Mouse (Mus musculus): ENCODE results near the gene Mrrf. TPM values are rescaled to one million over a fixed set of nuclear protein-coding genes. Genes with fewer than 3 reads are reported as not detected.
"Not testable (repeated sequence)": the region's sequence is repeated elsewhere in the genome, so short reads cannot be mapped to it uniquely, and the experiment has no call there.

Gene Mrrf
- polyA plus RNA-seq, 1 experiment from 2014 or later: 24.2 TPM

GRCm38 (mm10) chr2:36157461-36157860 is 21.3 kb downstream of the Mrrf start:
- no peak overlapping the region for H3K27ac ChIP-seq
- peaks cover 46% of the 10 kb centered on the region for H3K36me3 ChIP-seq (replicated peaks)
- no peaks in the 10 kb centered on the region for H3K4me1 ChIP-seq
- no peak for DNase-seq (ENCODE audit: extremely low spot score, low spot score)
- no peaks in the 10 kb centered on the region for H3K27me3 ChIP-seq (ENCODE audit: poor library complexity, severe bottlenecking)
- H3K4me3 ChIP-seq: no peak overlapping the region
- 81% methylated on average over 1 of the region's 1 CpGs for WGBS
- no peaks in the 10 kb centered on the region for H3K9me3 ChIP-seq

GRCm38 (mm10) chr2:36159336-36159735 is 23.1 kb downstream of the Mrrf start:
- Histone ChIP-seq H3K27me3 (ENCODE audit: poor library complexity, severe bottlenecking) (no peaks in the 10 kb centered on the region), H3K36me3 (replicated peaks) (peaks cover 34% of the 10 kb centered on the region), H3K4me1 (no peaks in the 10 kb centered on the region), H3K27ac (no peak overlapping the region), H3K4me3 (no peak overlapping the region), H3K9me3 (no peaks in the 10 kb centered on the region)
- 86% methylated on average over 4 of the region's 4 CpGs for WGBS
- no peak for DNase-seq (ENCODE audit: extremely low spot score, low spot score)

- H3K4me3 ChIP-seq: no peak overlapping the region
- H3K36me3 ChIP-seq (replicated peaks): peaks cover 6% of the 10 kb centered on the region; the same call in 1 of the 2 replicates
- H3K27me3 ChIP-seq (ENCODE audit: poor library complexity, severe bottlenecking): no peaks in the 10 kb centered on the region
- DNase-seq (ENCODE audit: extremely low spot score, low spot score): no peak
- no peaks in the 10 kb centered on the region for H3K9me3 ChIP-seq
- WGBS: 94% methylated on average over 1 of the region's 1 CpGs
- H3K27ac ChIP-seq: no peak overlapping the region
- H3K4me1 ChIP-seq: no peaks in the 10 kb centered on the region; the same call in 1 of the 2 replicates
Measured at GRCm38 (mm10) chr2:36167990-36168618, 31.9 kb downstream of the Mrrf start.

GRCm38 (mm10) chr2:36169176-36169575 is 33.0 kb downstream of the Mrrf start:
- Histone ChIP-seq H3K9me3 (no peaks in the 10 kb centered on the region), H3K4me3 (no peak overlapping the region), H3K36me3 (replicated peaks) (peaks cover 5% of the 10 kb centered on the region; the same call in 1 of the 2 replicates), H3K27ac (no peak overlapping the region), H3K27me3 (ENCODE audit: poor library complexity, severe bottlenecking) (no peaks in the 10 kb centered on the region), H3K4me1 (no peaks in the 10 kb centered on the region; the same call in 1 of the 2 replicates)
- no peak for DNase-seq (ENCODE audit: extremely low spot score, low spot score)
- WGBS: 86% methylated on average over 4 of the region's 4 CpGs

GRCm38 (mm10) chr2:36172136-36172535 is 35.9 kb downstream of the Mrrf start:
- no peaks in the 10 kb centered on the region for H3K9me3 ChIP-seq
- WGBS: 86% methylated on average over 4 of the region's 4 CpGs
- peaks cover under 1% of the 10 kb centered on the region for H3K36me3 ChIP-seq (replicated peaks)
- no peaks in the 10 kb centered on the region for H3K27me3 ChIP-seq (ENCODE audit: poor library complexity, severe bottlenecking)
- no peaks in the 10 kb centered on the region; the same call in 1 of the 2 replicates for H3K4me1 ChIP-seq
- no peak overlapping the region for H3K4me3 ChIP-seq
- DNase-seq (ENCODE audit: extremely low spot score, low spot score): no peak
- no peak overlapping the region for H3K27ac ChIP-seq

GRCm38 (mm10) chr2:36172574-36172973 is 36.4 kb downstream of the Mrrf start:
- Histone ChIP-seq H3K9me3 (no peaks in the 10 kb centered on the region), H3K4me3 (no peak overlapping the region), H3K36me3 (replicated peaks) (peaks cover 5% of the 10 kb centered on the region), H3K4me1 (no peaks in the 10 kb centered on the region; the same call in 1 of the 2 replicates), H3K27me3 (ENCODE audit: poor library complexity, severe bottlenecking) (no peaks in the 10 kb centered on the region), H3K27ac (no peak overlapping the region)
- no peak for DNase-seq (ENCODE audit: extremely low spot score, low spot score)
- 94% methylated on average over 3 of the region's 3 CpGs for WGBS

- Histone ChIP-seq H3K9me3 (no peaks in the 10 kb centered on the region), H3K4me1 (no peaks in the 10 kb centered on the region), H3K27ac (no peak overlapping the region), H3K4me3 (no peak overlapping the region), H3K36me3 (replicated peaks) (peaks cover 17% of the 10 kb centered on the region), H3K27me3 (ENCODE audit: poor library complexity, severe bottlenecking) (no peaks in the 10 kb centered on the region)
- 69% methylated on average over 3 of the region's 3 CpGs for WGBS
- DNase-seq (ENCODE audit: extremely low spot score, low spot score): no peak
Measured at GRCm38 (mm10) chr2:36179487-36179886, 43.3 kb downstream of the Mrrf start.

- not testable (repeated sequence) for H3K27ac ChIP-seq; DNase-seq (ENCODE audit: extremely low spot score, low spot score); H3K9me3 ChIP-seq; H3K4me3 ChIP-seq; H3K27me3 ChIP-seq (ENCODE audit: poor library complexity, severe bottlenecking); H3K4me1 ChIP-seq
- H3K36me3 ChIP-seq (replicated peaks): peaks cover 17% of the 10 kb centered on the region
- WGBS: 91% methylated on average over 4 of the region's 4 CpGs
Measured at GRCm38 (mm10) chr2:36181587-36182368, 45.6 kb downstream of the Mrrf start.

- Histone ChIP-seq H3K27me3 (ENCODE audit: poor library complexity, severe bottlenecking) (no peaks in the 10 kb centered on the region), H3K4me1 (no peaks in the 10 kb centered on the region), H3K36me3 (replicated peaks) (peaks cover 6% of the 10 kb centered on the region; the same call in 1 of the 2 replicates), H3K27ac (no peak overlapping the region), H3K4me3 (no peak overlapping the region), H3K9me3 (no peaks in the 10 kb centered on the region)
- DNase-seq (ENCODE audit: extremely low spot score, low spot score): no peak
- WGBS: 88% methylated on average over 2 of the region's 2 CpGs
Measured at GRCm38 (mm10) chr2:36183278-36183677, 47.1 kb downstream of the Mrrf start.

- H3K4me3 ChIP-seq: no peak overlapping the region
- no peak for DNase-seq (ENCODE audit: extremely low spot score, low spot score)
- no peak overlapping the region for H3K27ac ChIP-seq
- WGBS: 94% methylated on average over 2 of the region's 2 CpGs
- peaks cover 7% of the 10 kb centered on the region; the same call in 1 of the 2 replicates for H3K36me3 ChIP-seq (replicated peaks)
- no peaks in the 10 kb centered on the region for H3K4me1 ChIP-seq
- H3K9me3 ChIP-seq: no peaks in the 10 kb centered on the region
- H3K27me3 ChIP-seq (ENCODE audit: poor library complexity, severe bottlenecking): no peaks in the 10 kb centered on the region
Measured at GRCm38 (mm10) chr2:36184192-36184591, 48.0 kb downstream of the Mrrf start.

- peaks cover 3% of the 10 kb centered on the region; the same call in 1 of the 2 replicates for H3K36me3 ChIP-seq (replicated peaks)
- no peaks in the 10 kb centered on the region for H3K9me3 ChIP-seq
- H3K4me3 ChIP-seq: no peak overlapping the region
- no peak for DNase-seq (ENCODE audit: extremely low spot score, low spot score)
- no peak overlapping the region for H3K27ac ChIP-seq
- 86% methylated on average over 6 of the region's 6 CpGs for WGBS
- H3K4me1 ChIP-seq: no peaks in the 10 kb centered on the region
- no peaks in the 10 kb centered on the region for H3K27me3 ChIP-seq (ENCODE audit: poor library complexity, severe bottlenecking)
Measured at GRCm38 (mm10) chr2:36184876-36185275, 48.7 kb downstream of the Mrrf start.

- not testable (repeated sequence) for H3K4me1 ChIP-seq; H3K36me3 ChIP-seq (replicated peaks); H3K27ac ChIP-seq; H3K27me3 ChIP-seq (ENCODE audit: poor library complexity, severe bottlenecking); H3K4me3 ChIP-seq; H3K9me3 ChIP-seq; DNase-seq (ENCODE audit: extremely low spot score, low spot score)
- 88% methylated on average over 6 of the region's 6 CpGs for WGBS
Measured at GRCm38 (mm10) chr2:36189200-36189599, 53.0 kb downstream of the Mrrf start.

All from forebrain, embryonic 10.5 days (tissue).